Mouse (Mus musculus) liver, embryonic 15.5 days (tissue): Measurements from ENCODE around the gene Mybpc2. TPM values are rescaled to one million over a fixed set of nuclear protein-coding genes. Genes with fewer than 3 reads are reported as not detected.
A peak's percentile ranks its signal among the peaks of the same experiment; 100 is the strongest.

Source experiments
- ATAC-seq: fragments of 200-750 bp; cut with Nextera tagmentation; 2 replicates; pipeline ENCODE4 v1.8.0; 2017; ENCODE audit warnings: moderate number of reproducible peaks, mild to moderate bottlenecking, moderate library complexity; ENCODE audit not compliant: insufficient read depth
- H3K27ac ChIP-seq: fragments of 300-500 bp; sonication (generic); replicated peaks from 2 replicates; pipeline ENCODE4 v1.5.1; 2015; ENCODE audit warnings: mild to moderate bottlenecking, inconsistent platforms
- H3K27me3 ChIP-seq: fragments of 300-500 bp; sonication (generic); 2 replicates; pipeline ENCODE4 v1.6.1; 2015; ENCODE audit warnings: mild to moderate bottlenecking, inconsistent platforms
- H3K36me3 ChIP-seq: fragments of 300-500 bp; sonication (generic); replicated peaks from 2 replicates; pipeline ENCODE4 v1.6.1; 2015; ENCODE audit warnings: moderate library complexity, mild to moderate bottlenecking, inconsistent platforms
- H3K4me1 ChIP-seq: fragments of 300-500 bp; sonication (generic); replicated peaks from 2 replicates; pipeline ENCODE4 v1.6.1; 2015; ENCODE audit warnings: inconsistent platforms
- H3K4me2 ChIP-seq: fragments of 300-500 bp; sonication (generic); 2 replicates; pipeline ENCODE4 v1.6.1; 2015; ENCODE audit warnings: moderate library complexity, mild to moderate bottlenecking, inconsistent platforms
- H3K4me3 ChIP-seq: fragments of 300-500 bp; sonication (generic); replicated peaks from 2 replicates; pipeline ENCODE4 v1.5.1; 2015; ENCODE audit warnings: mild to moderate bottlenecking, inconsistent platforms
- H3K9ac ChIP-seq: fragments of 300-500 bp; sonication (generic); 2 replicates; pipeline ENCODE4 v1.6.1; 2015; ENCODE audit warnings: moderate library complexity, mild to moderate bottlenecking, inconsistent platforms
- H3K9me3 ChIP-seq: fragments of 300-500 bp; sonication (generic); replicated peaks from 2 replicates; pipeline ENCODE4 v1.6.1; 2016; ENCODE audit warnings: inconsistent platforms
- WGBS: fragments of 180-500 bp; shearing (Covaris S2); methylation state at CpG from one replicate; pipeline ENCODE4 v1.1.7; 2015; ENCODE audit warnings: mixed read lengths; ENCODE audit not compliant: insufficient replicate concordance; 5-methylcytosine and 5-hydroxymethylcytosine counted together
- polyA plus RNA-seq: library from polyadenylated mRNA; unstranded; fragments of >200 nt; fragmentation: Nextera tagmentation; extraction: Ambion mirVana; gene quantifications from 2 replicates; pipeline ENCODE4 v1.2.1, GENCODE M21; 2015

Mybpc2 gene
- polyA plus RNA-seq, 1 experiment from 2014 or later = 0.10 TPM

DNA sequence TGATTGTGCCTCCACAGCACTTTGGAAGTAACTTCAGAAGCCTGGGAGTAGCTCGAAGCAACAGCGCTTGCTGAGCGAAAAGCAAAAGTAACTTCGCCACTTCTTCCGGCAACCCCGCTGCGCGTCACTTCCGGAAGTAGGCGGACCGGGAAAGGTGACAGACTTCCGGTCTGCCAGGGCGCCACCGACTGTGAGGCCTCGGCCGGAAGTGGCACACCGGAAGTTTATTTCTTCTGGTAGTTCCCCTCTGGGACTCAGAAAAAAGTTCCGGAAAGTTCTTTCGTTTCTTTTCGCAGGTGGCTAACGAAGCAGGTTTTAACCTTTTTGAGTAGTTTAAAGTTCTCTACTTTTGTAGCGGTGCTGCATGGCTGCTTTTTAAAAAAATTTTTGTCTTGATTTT, 29.4 kb upstream of the Mybpc2 start, which contains the start of gene Nr1h2:
Gene Nr1h2, minus strand, starts transcription at position 126 of the 400 bp plus-strand sequence.
- H3K4me1 ChIP-seq = peaks cover 22% of the 10 kb centered on the region
- peak within 1 kb of the TSS; percentile 98 for H3K27ac ChIP-seq
- under 1% methylated on average over 22 of the region's 22 CpGs for WGBS
- peak; percentile 83 for ATAC-seq
- no peaks in the 10 kb centered on the region; the same call in 1 of the 2 replicates for H3K9me3 ChIP-seq
- peaks cover 34% of the 10 kb centered on the region for H3K36me3 ChIP-seq
- peak within 1 kb of the TSS; percentile 85 for H3K9ac ChIP-seq
- H3K4me3 ChIP-seq = peak within 1 kb of the TSS; percentile 100
- no peaks in the 10 kb centered on the region; the same call in 1 of the 2 replicates for H3K27me3 ChIP-seq
- H3K4me2 ChIP-seq = peak within 1 kb of the TSS; percentile 82

DNA sequence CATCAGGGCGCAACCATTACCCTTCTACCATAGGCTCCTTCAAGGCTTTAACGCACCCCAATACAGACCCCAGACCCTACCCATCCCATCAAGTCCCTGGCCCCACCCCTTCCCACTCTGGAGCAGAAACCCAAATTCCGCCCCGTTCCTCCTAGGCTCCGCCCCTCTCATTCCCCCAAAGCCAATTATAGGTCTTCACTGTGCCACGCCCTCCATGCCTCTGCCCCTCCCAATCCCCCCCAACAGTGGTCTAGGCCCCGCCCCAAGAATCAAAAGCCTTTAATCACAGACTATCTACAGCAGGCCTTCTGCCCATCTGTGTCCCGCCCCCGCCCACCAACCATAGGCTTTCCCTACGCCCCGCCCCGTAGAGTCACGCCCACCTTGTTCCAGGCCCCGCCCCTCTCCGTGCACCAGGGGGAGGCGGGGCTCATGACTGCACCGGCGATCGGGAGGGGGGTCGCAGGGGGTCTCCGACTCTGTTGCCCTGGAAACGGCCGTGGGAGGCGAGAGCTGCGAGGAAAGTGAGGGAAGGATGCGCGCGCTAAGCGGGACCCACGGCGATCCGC, 28.8 kb upstream of the Mybpc2 start:
- Histone ChIP-seq H3K36me3 (peaks cover 34% of the 10 kb centered on the region), H3K4me1 (peaks cover 25% of the 10 kb centered on the region), H3K27me3 (no peaks in the 10 kb centered on the region), H3K27ac (peak overlapping the region; percentile 98), H3K9me3 (no peaks in the 10 kb centered on the region; the same call in 1 of the 2 replicates), H3K9ac (peak overlapping the region; percentile 85), H3K4me3 (peak overlapping the region; percentile 100), H3K4me2 (peak overlapping the region; percentile 82)
- WGBS = under 1% methylated on average over 32 of the region's 32 CpGs
- ATAC-seq = peak; percentile 51

GRCm38 (mm10) chr7:44552141-44552908, 27.9 kb upstream of the Mybpc2 start:
- Histone ChIP-seq H3K27ac (peak overlapping the region; percentile 98; the same call in 1 of the 2 replicates), H3K4me2 (peak overlapping the region; percentile 82), H3K36me3 (peaks cover 34% of the 10 kb centered on the region), H3K4me1 (peaks cover 35% of the 10 kb centered on the region), H3K9me3 (no peaks in the 10 kb centered on the region; the same call in 1 of the 2 replicates), H3K9ac (no peak overlapping the region), H3K4me3 (peak overlapping the region; percentile 100), H3K27me3 (no peaks in the 10 kb centered on the region)
- no peak for ATAC-seq
- 86% methylated on average over 31 of the region's 31 CpGs for WGBS

GRCm38 (mm10) chr7:44551731-44552130, 27.3 kb upstream of the Mybpc2 start:
- no peaks in the 10 kb centered on the region; the same call in 1 of the 2 replicates for H3K9me3 ChIP-seq
- H3K4me3 ChIP-seq = no peak overlapping the region
- peaks cover 35% of the 10 kb centered on the region for H3K36me3 ChIP-seq
- no peak overlapping the region for H3K9ac ChIP-seq
- peaks cover 41% of the 10 kb centered on the region for H3K4me1 ChIP-seq
- WGBS = 88% methylated on average over 22 of the region's 22 CpGs
- H3K27ac ChIP-seq = no peak overlapping the region
- no peak overlapping the region for H3K4me2 ChIP-seq
- ATAC-seq = no peak
- H3K27me3 ChIP-seq = no peaks in the 10 kb centered on the region

- H3K4me3 ChIP-seq = no peak overlapping the region
- H3K9ac ChIP-seq = no peak overlapping the region
- H3K27ac ChIP-seq = no peak overlapping the region
- WGBS = 88% methylated on average over 21 of the region's 21 CpGs
- H3K4me1 ChIP-seq = peaks cover 43% of the 10 kb centered on the region
- no peaks in the 10 kb centered on the region for H3K27me3 ChIP-seq
- H3K36me3 ChIP-seq = peaks cover 37% of the 10 kb centered on the region
- no peaks in the 10 kb centered on the region; the same call in 1 of the 2 replicates for H3K9me3 ChIP-seq
- H3K4me2 ChIP-seq = no peak overlapping the region
- no peak for ATAC-seq
These were observed 26.8 kb upstream of the Mybpc2 start for GRCm38 (mm10) chr7:44551301-44551700.

DNA sequence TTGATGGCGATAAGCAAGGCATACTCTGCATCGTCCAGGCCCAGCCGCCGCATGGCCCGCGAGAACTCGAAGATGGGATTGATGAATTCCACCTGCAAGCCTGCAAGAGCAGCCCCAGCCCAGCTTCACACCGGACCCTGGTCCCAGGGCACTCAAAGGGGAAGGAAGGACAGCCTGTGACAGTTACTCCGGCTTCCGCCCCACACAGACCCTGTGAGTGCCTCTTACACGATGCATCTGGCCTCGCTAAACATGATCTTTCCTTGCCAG, 25.9 kb upstream of the Mybpc2 start:
- H3K4me3 ChIP-seq = no peak overlapping the region
- WGBS = 80% methylated on average over 12 of the region's 12 CpGs
- no peaks in the 10 kb centered on the region for H3K27me3 ChIP-seq
- H3K9me3 ChIP-seq = no peaks in the 10 kb centered on the region; the same call in 1 of the 2 replicates
- H3K9ac ChIP-seq = no peak overlapping the region
- peaks cover 45% of the 10 kb centered on the region for H3K36me3 ChIP-seq
- peaks cover 43% of the 10 kb centered on the region for H3K4me1 ChIP-seq
- no peak for ATAC-seq
- H3K4me2 ChIP-seq = no peak overlapping the region
- no peak overlapping the region for H3K27ac ChIP-seq

GRCm38 (mm10) chr7:44549621-44550408, 25.4 kb upstream of the Mybpc2 start:
- H3K4me1 ChIP-seq = peaks cover 43% of the 10 kb centered on the region
- no peaks in the 10 kb centered on the region; the same call in 1 of the 2 replicates for H3K9me3 ChIP-seq
- H3K9ac ChIP-seq = no peak overlapping the region
- no peak for ATAC-seq
- 87% methylated on average over 23 of the region's 23 CpGs for WGBS
- no peak overlapping the region for H3K4me3 ChIP-seq
- no peak overlapping the region for H3K27ac ChIP-seq
- H3K27me3 ChIP-seq = no peaks in the 10 kb centered on the region
- peaks cover 51% of the 10 kb centered on the region for H3K36me3 ChIP-seq
- no peak overlapping the region for H3K4me2 ChIP-seq

GRCm38 (mm10) chr7:44548497-44549087, 24.1 kb upstream of the Mybpc2 start, which contains the start of gene Pold1:
Gene Pold1 (minus strand): TSS chr7:44548849.
- under 1% methylated on average over 43 of the region's 43 CpGs for WGBS
- Histone ChIP-seq H3K4me3 (peak within 1 kb of the TSS; percentile 75), H3K9ac (peak within 1 kb of the TSS; percentile 73), H3K4me1 (peaks cover 36% of the 10 kb centered on the region), H3K27me3 (no peaks in the 10 kb centered on the region), H3K4me2 (peak within 1 kb of the TSS; percentile 88), H3K9me3 (no peaks in the 10 kb centered on the region; the same call in 1 of the 2 replicates), H3K27ac (peak within 1 kb of the TSS; percentile 90), H3K36me3 (peaks cover 59% of the 10 kb centered on the region)
- ATAC-seq = peak; percentile 93

- H3K9me3 ChIP-seq = no peaks in the 10 kb centered on the region
- H3K9ac ChIP-seq = peak overlapping the region; percentile 73
- no peaks in the 10 kb centered on the region for H3K27me3 ChIP-seq
- peak overlapping the region; percentile 88 for H3K4me2 ChIP-seq
- H3K4me1 ChIP-seq = peaks cover 28% of the 10 kb centered on the region
- H3K36me3 ChIP-seq = peaks cover 67% of the 10 kb centered on the region
- 19% methylated on average over 5 of the region's 5 CpGs for WGBS
- peak overlapping the region; percentile 90 for H3K27ac ChIP-seq
- ATAC-seq = no peak
- H3K4me3 ChIP-seq = peak overlapping the region; percentile 75
These were observed 23.3 kb upstream of the Mybpc2 start for GRCm38 (mm10) chr7:44547725-44548124.

DNA sequence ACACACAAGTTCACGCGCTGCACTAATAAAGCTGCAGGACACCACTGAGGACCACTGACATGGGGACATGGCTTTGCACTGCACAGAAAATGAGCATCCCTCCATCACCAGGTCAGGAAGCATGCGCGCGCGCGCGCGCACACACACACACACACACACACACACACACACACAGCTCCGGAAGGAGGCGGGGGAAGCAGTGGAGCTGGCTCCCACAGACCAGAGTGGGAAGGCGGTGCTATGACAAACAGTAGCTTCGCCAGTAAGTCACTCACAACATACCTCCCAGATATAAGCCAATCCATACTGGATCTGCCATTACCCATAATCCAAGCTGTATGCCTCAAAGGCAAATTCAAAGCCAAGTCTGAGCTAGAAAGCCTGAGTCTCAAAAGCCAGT, 22.6 kb upstream of the Mybpc2 start:
- Histone ChIP-seq H3K27me3 (no peaks in the 10 kb centered on the region), H3K27ac (no peak overlapping the region; the same call in 1 of the 2 replicates), H3K4me1 (peaks cover 23% of the 10 kb centered on the region), H3K4me2 (peak overlapping the region; percentile 88), H3K4me3 (peak overlapping the region; percentile 75), H3K36me3 (peaks cover 68% of the 10 kb centered on the region), H3K9ac (peak overlapping the region; percentile 73), H3K9me3 (no peaks in the 10 kb centered on the region)
- WGBS = 89% methylated on average over 13 of the region's 13 CpGs
- no peak for ATAC-seq
